Mouse (Mus musculus) left cerebral cortex, adult 2 months (tissue): ENCODE results near the gene Lancl3. TPM values are rescaled to one million over a fixed set of nuclear protein-coding genes. Genes with fewer than 3 reads are reported as not detected.
"Not testable (repeated sequence)": the region's sequence is repeated elsewhere in the genome, so short reads cannot be mapped to it uniquely, and the experiment has no call there.

Experiments
- DNase-seq, 2 experiments: peaks; one replicate each; pipeline ENCODE4 v3.0.0; 2021 to 2022; ENCODE audit warnings: low spot score in 2 of 2, mixed read lengths in 1 of 2; ENCODE audit errors: extremely low spot score in 1 of 2
- H3K27ac ChIP-seq: fragments of 200-600 bp; 2 replicates; pipeline ENCODE4 v1.8.1; 2022
- H3K4me3 ChIP-seq: fragments of 200-600 bp; 2 replicates; pipeline ENCODE4 v1.8.1; 2022
- CTCF ChIP-seq: fragments of 200-600 bp; IDR thresholded peaks from 2 replicates; pipeline ENCODE4 v1.8.1; 2022; ENCODE audit warnings: antibody characterized with exemption, mild to moderate bottlenecking, moderate library complexity
- intact Hi-C: fragments of 180-260 bp; cut with DNase I; formaldehyde crosslinking; loops from one replicate; pipeline ENCODE4 v1.15.1; 2025
- total RNA-seq, 2 experiments: library from RNA; stranded (reverse); gene quantifications; 2 replicates each; pipeline ENCODE4 v1.2.3; 2021

Gene Lancl3
- total RNA-seq, 2 experiments from 2014 or later: 6.8 to 7.8 TPM

DNA sequence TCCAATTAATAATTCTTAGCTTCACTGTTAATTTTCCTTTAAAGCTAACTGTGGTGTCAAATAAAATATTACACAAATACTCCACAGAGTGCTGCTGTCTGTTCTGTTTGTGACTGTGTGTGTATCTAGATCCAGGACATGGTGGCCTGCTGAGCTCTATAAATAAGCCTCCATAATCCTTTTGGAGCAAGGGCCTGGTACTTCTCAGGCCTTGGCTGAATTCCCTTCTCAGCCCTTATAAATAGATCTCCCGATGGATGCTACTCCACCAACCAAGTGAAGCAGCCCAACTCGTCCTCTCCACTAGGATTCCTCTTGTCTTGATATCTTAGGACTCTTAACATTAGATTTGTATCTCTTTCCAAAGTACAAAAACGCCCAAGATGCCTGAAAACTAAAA, 71.4 kb downstream of the Lancl3 start:
- no peak for DNase-seq
- H3K4me3 ChIP-seq: no peak overlapping the region
- TF ChIP-seq CTCF: no peak
- intact Hi-C loops: no loop called here
- no peak overlapping the region for H3K27ac ChIP-seq

DNA sequence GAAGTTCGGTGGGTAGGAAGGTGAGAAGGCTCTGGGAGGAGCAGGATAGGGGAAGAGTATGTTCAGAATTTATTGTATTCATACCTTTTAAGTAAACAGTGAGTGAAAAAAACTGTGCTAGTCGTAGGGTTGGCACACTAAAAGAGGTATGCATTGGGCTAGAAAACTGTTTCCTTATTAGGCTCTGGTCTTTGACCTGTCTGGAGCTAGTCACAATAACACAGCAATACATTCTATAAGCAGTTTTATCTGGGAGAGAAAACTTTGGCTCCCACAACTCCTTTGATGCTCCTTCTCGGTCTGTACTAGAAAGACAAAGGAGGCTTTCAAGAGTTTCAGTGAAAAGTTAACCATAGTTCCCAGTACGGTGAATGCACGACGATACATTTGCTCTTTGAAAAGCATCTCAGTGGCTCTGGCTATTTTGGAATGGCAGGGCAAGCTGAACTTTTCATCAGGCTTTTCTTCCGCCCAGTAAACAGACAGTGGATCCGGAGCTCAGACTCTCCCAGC, 72.3 kb downstream of the Lancl3 start:
- intact Hi-C loops: no loop called here
- no peak for TF ChIP-seq CTCF

DNA sequence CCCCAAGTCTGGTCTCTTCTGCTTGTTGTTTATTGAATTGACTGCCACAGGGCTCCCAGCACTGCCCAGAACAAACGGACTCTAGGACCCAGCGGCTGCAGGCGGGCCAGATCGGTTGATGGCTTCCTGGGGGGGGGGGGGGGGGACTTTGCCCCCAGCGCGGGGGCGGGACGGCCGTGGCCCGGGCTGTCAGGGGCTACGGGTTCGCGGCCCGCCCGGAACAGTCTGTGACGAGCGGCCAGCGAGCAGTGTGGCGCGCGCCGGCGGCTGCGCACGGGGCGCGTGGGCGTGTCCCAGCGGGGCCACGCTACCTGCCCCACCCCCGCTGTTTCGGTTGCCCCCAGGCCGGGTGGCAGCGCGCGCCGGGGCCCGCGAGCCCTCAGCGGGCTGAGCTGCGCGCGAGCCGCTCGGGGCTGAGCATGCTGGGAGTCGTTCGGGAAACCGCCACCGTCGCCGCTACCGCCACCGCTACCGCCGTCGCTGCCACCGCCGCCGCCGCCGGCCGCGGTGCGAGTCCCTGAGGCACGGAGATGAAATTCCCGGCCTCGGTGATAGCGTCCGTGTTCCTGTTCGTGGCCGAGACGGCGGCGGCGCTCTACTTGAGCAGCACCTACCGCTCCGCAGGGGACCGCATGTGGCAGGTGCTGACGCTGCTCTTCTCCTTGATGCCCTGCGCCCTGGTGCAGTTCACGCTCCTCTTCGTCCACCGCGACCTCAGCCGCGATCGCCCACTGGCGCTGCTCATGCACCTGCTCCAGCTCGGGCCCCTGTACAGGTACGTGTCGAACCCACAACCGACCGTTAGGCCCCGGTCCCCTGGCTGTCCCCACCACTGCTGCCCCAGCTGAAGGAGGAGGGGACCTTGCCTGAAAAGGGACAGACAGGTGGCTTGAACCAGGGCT, 73.0 kb downstream of the Lancl3 start, which contains the start of gene Xk:
Gene Xk, plus strand, starts transcription at position 297 of the 902 bp plus-strand sequence.
- intact Hi-C loops: no loop called here
- no peak for TF ChIP-seq CTCF
- DNase-seq: peak; percentile 38 to 47
- Histone ChIP-seq H3K27ac (peak within 1 kb of the TSS; percentile 64), H3K4me3 (peak within 1 kb of the TSS; percentile 61)

More for the DNA sequence above, 72.3 kb downstream of the Lancl3 start:
- no peak for DNase-seq
- H3K27ac ChIP-seq: 0 out of 2 replicates have a peak overlapping the region, but pooled peaks have one; percentile 64
- peak overlapping the region; percentile 61 for H3K4me3 ChIP-seq

DNA sequence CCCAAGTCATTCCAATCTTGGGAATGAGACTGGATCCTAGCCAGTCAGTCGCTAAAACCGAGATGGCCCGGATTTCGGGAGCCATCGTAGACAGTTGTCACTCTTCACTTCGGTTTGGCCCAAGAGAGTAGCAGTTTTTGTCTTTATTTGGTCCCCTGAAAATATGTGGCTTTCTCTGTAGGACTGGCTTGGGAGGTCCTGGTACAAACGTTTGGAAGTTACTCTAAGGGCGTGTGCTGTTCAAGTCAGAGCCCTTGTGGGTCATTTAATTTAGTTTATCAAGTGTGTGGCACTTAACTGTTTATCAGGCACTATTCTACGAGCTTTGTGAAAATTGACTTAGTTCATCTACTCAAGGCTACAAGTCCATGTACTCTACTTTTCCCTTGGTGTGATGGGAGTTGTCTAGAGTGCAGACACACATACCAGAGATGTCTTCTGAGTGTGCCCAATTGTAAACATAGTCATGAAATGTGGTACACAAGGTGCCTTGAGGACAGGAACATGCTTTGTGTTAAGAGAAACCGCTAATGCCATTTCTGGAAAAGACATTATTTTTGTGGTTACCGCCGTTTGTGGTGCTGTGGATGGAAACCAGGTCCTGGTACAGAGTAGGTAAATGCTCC, 73.8 kb downstream of the Lancl3 start:
- Histone ChIP-seq H3K27ac (peak overlapping the region; percentile 64; the same call in 1 of the 2 replicates), H3K4me3 (peak overlapping the region; percentile 61)
- intact Hi-C loops: no loop called here
- TF ChIP-seq CTCF: no peak
- DNase-seq: no peak

DNA sequence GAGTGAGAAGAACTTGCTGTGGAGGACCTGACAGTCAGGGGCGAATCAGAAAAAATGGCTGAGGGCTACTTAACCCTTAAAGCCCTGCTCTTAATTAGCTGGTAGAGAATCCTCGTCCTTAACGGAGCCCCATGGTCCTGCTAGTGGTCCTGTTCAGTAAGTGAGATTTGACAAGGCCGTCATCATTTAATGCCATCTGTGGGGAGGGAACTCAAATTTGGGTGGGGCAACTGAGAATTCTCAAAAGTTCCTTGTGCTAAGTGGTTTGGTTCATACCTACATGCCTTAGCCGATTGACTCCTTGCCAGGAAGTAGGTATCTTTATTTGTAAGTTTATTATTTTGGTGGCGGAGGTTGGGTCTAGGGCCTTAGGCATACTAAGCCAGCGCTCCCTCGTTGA, 74.6 kb downstream of the Lancl3 start:
- no peak for DNase-seq
- no peak overlapping the region for H3K27ac ChIP-seq
- no peak for TF ChIP-seq CTCF
- intact Hi-C loops: no loop called here
- H3K4me3 ChIP-seq: no peak overlapping the region

DNA sequence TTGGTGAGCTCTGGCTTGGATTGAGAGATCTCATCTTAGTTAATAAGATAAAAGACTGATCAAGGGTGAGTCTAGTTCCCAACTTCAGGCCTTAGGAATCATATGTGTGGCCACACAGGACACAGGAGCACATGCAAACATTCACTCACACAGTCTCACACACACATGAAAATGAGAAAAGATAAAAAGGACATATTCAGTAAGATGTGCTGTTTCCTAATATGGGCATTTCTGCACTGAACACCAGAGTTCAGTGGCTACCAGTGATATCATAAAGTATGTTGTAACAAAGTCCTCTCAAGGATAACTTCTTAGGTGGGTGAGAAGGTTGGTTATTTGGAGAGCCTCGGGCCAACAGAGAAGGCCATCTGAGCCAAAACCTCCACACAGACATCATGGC, 83.8 kb downstream of the Lancl3 start, which contains the start of gene H2al1m:
Gene H2al1m, plus strand, starts transcription at position 301 of the 400 bp plus-strand sequence.
- H3K4me3 ChIP-seq, H3K27ac ChIP-seq, intact Hi-C loops, DNase-seq: not testable (repeated sequence)

DNA sequence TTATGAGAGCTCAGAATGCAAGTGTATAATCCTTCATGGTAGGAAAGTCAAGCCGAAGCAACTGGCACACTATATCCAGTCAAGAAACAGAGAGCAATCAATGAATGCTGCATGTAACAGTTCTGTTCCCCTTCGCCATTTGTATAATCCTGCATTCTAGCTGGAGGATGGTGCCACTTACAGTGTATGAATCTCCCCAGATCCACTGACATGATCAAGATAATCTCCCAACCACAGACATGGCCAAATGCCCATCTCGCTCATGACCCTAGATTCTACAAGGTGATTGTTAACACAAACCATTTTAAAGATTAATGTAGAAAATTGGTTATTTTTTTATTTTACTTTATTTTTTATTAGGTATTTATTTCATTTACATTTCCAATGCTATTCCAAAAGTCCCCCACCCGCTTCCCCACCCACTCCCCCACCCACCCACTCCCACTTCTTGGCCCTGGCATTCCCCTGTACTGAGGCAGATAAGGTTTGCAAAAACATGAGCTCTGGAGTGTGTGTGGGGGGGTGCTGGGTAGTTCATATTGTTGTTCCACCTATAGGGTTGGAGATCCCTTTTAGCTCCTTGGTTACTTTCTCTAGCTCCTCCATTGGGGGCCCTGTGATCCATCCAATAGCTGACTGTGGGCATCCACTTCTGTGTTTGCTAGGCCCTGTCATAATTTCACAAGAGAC, 93.6 kb downstream of the Lancl3 start:
- DNase-seq, H3K4me3 ChIP-seq, H3K27ac ChIP-seq, intact Hi-C loops: not testable (repeated sequence)

DNA sequence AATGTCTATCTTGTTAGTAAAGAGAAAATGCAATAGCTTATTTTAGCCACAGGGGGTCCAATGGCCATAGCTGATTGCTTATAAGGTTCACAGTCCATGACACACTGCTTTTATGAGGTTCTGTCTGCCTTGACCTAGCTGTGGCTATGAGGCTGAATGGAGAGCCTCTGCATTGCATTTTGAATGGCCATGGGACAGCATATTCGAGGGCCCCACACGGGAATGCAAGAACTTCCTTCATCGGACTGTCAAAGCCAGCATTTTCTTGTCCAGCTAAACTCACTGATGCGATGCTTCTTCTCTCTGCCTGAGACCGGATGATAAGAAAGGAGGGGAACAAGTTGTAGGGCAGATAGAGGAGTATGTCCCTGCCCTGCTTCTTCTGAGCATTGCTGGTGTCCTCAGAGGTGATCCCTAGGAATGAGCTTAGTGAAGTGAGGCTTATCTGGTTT, 98.7 kb downstream of the Lancl3 start:
- Histone ChIP-seq H3K4me3 (no peak overlapping the region), H3K27ac (no peak overlapping the region)
- intact Hi-C loops: no loop called here
- no peak; the same call in none of the 2 replicates for TF ChIP-seq CTCF
- DNase-seq: no peak

DNA sequence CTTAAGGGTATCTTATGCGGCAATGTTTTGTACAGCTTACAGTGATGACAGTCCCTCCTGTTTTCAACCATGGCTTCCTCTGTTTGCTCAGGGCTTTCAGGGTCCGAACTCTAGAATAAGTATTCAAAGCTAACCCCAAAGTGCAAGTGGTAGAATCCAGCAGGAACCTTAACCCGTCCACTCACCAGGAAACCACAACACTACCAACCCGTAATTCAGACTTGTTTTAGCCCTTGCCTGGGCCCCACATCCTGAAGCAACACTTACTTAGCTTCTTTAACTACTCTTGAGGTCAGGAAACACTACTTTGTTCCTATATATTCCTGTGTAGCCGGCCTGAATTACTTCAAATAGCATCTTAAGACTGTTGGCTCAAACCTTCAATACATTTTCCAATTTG, 103.1 kb downstream of the Lancl3 start:
- no peak for TF ChIP-seq CTCF
- intact Hi-C loops: no loop called here
- no peak for DNase-seq
- no peak overlapping the region for H3K4me3 ChIP-seq
- no peak overlapping the region for H3K27ac ChIP-seq

DNA sequence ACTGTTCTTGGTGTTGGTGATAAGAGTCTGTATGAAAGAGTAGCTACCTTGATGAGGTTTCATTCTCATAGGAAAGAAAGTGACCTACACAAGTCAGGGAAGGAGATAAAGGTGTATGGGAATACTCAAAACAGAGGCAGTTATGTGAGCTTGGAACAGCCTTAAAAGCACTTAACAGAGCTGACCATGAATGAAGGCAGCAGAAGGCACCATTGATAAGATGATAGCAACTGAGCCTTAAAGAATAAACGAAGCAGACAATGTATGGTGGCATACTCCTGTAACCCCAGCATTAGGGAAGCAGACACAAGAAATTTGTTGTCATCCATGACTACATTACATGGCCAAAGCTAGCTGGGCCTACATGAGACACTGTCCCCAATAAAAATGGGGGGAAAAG, 103.8 kb downstream of the Lancl3 start:
- H3K27ac ChIP-seq: no peak overlapping the region
- H3K4me3 ChIP-seq: no peak overlapping the region
- TF ChIP-seq CTCF: no peak
- intact Hi-C loops: no loop called here
- DNase-seq: no peak

DNA sequence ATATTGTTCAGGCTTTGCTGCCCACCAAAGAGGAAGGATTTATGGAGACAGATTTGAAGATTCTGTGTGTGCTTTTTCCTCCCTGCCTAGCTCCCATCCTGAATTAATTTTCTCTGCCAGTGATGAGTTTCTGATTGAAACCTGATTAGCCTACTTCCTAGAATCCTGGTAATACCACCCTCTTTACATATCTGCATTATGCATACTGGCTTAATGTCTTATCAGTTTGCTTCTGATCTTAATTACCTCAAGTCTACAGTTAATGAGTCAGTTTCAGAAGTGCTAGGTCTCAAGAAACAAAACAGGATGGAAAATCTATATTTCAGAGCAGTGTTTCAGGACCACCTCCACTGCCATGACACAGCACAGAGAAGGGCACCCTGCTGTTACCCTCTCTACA, 116.8 kb downstream of the Lancl3 start:
- H3K4me3 ChIP-seq, intact Hi-C loops, H3K27ac ChIP-seq, DNase-seq: not testable (repeated sequence)

Other genes with a start within 250 kb of the Lancl3 start
- gene Fthl17b, start 236.9 kb upstream of the Lancl3 start, total RNA-seq: not detected
- gene Fthl17c, start 223.3 kb upstream of the Lancl3 start, total RNA-seq: not detected
- gene Fthl17d, start 213.1 kb upstream of the Lancl3 start, total RNA-seq: not detected
- gene Fthl17e, start 166.4 kb upstream of the Lancl3 start, total RNA-seq: not detected
- gene Fthl17f, start 136.9 kb upstream of the Lancl3 start, total RNA-seq: not detected
- not detected for gene 4930402K13Rik, start 95.3 kb upstream of the Lancl3 start, total RNA-seq
- gene Gm14862, start 57.0 kb downstream of the Lancl3 start, total RNA-seq: not detected
- gene Xk, start 72.9 kb downstream of the Lancl3 start, total RNA-seq: 10 to 100 TPM; 15.2 to 16.6 TPM
- not detected for gene H2al1m, start 83.9 kb downstream of the Lancl3 start, total RNA-seq
- under 1 TPM in 1 of 2 experiments, not detected in 1; 0.77 TPM for gene H2al1k, start 150.7 kb downstream of the Lancl3 start, total RNA-seq